Mouse (Mus musculus) stomach, embryonic 14.5 days (tissue): ENCODE data around the gene Prkcg. TPM values are rescaled to one million over a fixed set of nuclear protein-coding genes. Genes with fewer than 3 reads are reported as not detected.

ENCODE experiments used
- ATAC-seq: fragments of 200-750 bp; cut with Nextera tagmentation; 2 replicates; pipeline ENCODE4 v1.8.0; 2017; ENCODE audit warnings: low read depth, moderate TSS enrichment; ENCODE audit not compliant: insufficient number of reproducible peaks, insufficient read depth, low FRiP score
- H3K27ac ChIP-seq: fragments of 300-500 bp; sonication (generic); 2 replicates; pipeline ENCODE4 v1.5.1; 2014; ENCODE audit warnings: mild to moderate bottlenecking, low read length, moderate library complexity, mixed read lengths
- H3K27me3 ChIP-seq: fragments of 300-500 bp; sonication (generic); 2 replicates; pipeline ENCODE4 v1.6.1; 2014; ENCODE audit warnings: low read length, control low read depth, mixed read lengths; ENCODE audit not compliant: control insufficient read depth, insufficient read depth
- H3K36me3 ChIP-seq: fragments of 300-500 bp; sonication (generic); 2 replicates; pipeline ENCODE4 v1.6.1; 2014; ENCODE audit warnings: mild to moderate bottlenecking, control low read depth, low read length, moderate library complexity, mixed read lengths; ENCODE audit not compliant: control insufficient read depth, insufficient read depth
- H3K4me1 ChIP-seq: fragments of 300-500 bp; sonication (generic); 2 replicates; pipeline ENCODE4 v1.6.1; 2014; ENCODE audit warnings: low read length, control low read depth, mixed read lengths; ENCODE audit not compliant: control insufficient read depth, insufficient read depth
- H3K4me2 ChIP-seq: fragments of 300-500 bp; sonication (generic); replicated peaks from 2 replicates; pipeline ENCODE4 v1.6.1; 2014; ENCODE audit warnings: low read depth, low read length, control low read depth
- H3K4me3 ChIP-seq: fragments of 300-500 bp; sonication (generic); 2 replicates; pipeline ENCODE4 v1.5.1; 2014; ENCODE audit warnings: low read depth, low read length, control low read depth
- H3K9ac ChIP-seq: fragments of 300-500 bp; sonication (generic); replicated peaks from 2 replicates; pipeline ENCODE4 v1.6.1; 2014; ENCODE audit warnings: low read depth, mild to moderate bottlenecking, control low read depth, low read length, moderate library complexity, mixed read lengths
- H3K9me3 ChIP-seq: fragments of 300-500 bp; sonication (generic); 2 replicates; pipeline ENCODE4 v1.6.1; 2016; ENCODE audit warnings: low read depth, low read length, control low read depth; ENCODE audit not compliant: control insufficient read depth
- WGBS: fragments of 180-500 bp; shearing (Covaris S2); extraction: QIAGEN DNeasy Blood & Tissue Kit; methylation state at CpG from one replicate; pipeline ENCODE4 v1.1.7; 2014; 5-methylcytosine and 5-hydroxymethylcytosine counted together
- polyA plus RNA-seq: library from polyadenylated mRNA; unstranded; fragments of >200 nt; fragmentation: Nextera tagmentation; extraction: Ambion mirVana; gene quantifications from 2 replicates; pipeline ENCODE4 v1.2.1, GENCODE M21; 2014

Gene Prkcg
- polyA plus RNA-seq, 1 experiment from 2014 or later: 0.75 TPM

- WGBS: 14% methylated on average over 11 of the region's 11 CpGs
- no peak overlapping the region for H3K9ac ChIP-seq
These were observed 78.6 kb downstream of the Prkcg start for GRCm38 (mm10) chr7:3367569-3367968.

DNA sequence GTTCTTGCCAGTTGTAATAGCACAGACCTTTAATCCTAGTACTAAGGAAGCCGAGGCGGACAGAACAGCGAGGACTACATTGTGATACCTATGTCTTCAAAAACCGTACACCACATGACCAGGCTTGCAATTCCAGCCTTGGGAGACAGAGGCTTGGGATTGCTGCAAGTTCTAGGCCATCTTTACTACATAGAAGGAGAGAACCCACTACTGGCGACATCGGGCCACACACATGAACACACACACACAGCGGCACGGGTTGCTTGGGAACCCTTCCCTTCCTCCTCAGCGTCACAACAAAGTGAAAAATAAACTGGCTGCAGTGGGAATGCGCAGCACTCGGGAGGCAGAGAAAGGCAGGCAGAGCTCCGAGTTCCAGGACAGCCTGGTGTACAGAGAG, 79.3 kb downstream of the Prkcg start:
- 38% methylated on average over 12 of the region's 12 CpGs for WGBS
- no peak for ATAC-seq
- Histone ChIP-seq H3K4me2 (no peak overlapping the region), H3K4me3 (no peak overlapping the region), H3K9ac (no peak overlapping the region), H3K36me3 (peaks cover 7% of the 10 kb centered on the region; the same call in 1 of the 2 replicates), H3K27me3 (no peaks in the 10 kb centered on the region), H3K9me3 (no peaks in the 10 kb centered on the region), H3K4me1 (0 out of 2 replicates have a peak, but pooled peaks cover 6% of the 10 kb centered on the region), H3K27ac (no peak overlapping the region)

More at GRCm38 (mm10) chr7:3367569-3367968, 78.6 kb downstream of the Prkcg start:
- ATAC-seq: no peak
- peaks cover 7% of the 10 kb centered on the region; the same call in 1 of the 2 replicates for H3K36me3 ChIP-seq
- H3K4me1 ChIP-seq: 0 out of 2 replicates have a peak, but pooled peaks cover 6% of the 10 kb centered on the region
- H3K27me3 ChIP-seq: no peaks in the 10 kb centered on the region
- H3K4me2 ChIP-seq: no peak overlapping the region; the same call in 1 of the 2 replicates
- no peak overlapping the region for H3K4me3 ChIP-seq
- no peaks in the 10 kb centered on the region for H3K9me3 ChIP-seq
- no peak overlapping the region for H3K27ac ChIP-seq

- 0 out of 2 replicates have a peak, but pooled peaks cover 6% of the 10 kb centered on the region for H3K4me1 ChIP-seq
- H3K27ac ChIP-seq: no peak overlapping the region
- H3K9me3 ChIP-seq: no peaks in the 10 kb centered on the region
- 75% methylated on average over 6 of the region's 6 CpGs for WGBS
- no peak overlapping the region for H3K4me2 ChIP-seq
- H3K36me3 ChIP-seq: peaks cover 7% of the 10 kb centered on the region; the same call in 1 of the 2 replicates
- no peak for ATAC-seq
- no peak overlapping the region for H3K4me3 ChIP-seq
- no peak overlapping the region for H3K9ac ChIP-seq
- H3K27me3 ChIP-seq: no peaks in the 10 kb centered on the region
These were observed 80.2 kb downstream of the Prkcg start for GRCm38 (mm10) chr7:3369189-3369588.

GRCm38 (mm10) chr7:3370407-3370806, 81.4 kb downstream of the Prkcg start:
- 0 out of 2 replicates have a peak, but pooled peaks cover 6% of the 10 kb centered on the region for H3K4me1 ChIP-seq
- no peak overlapping the region for H3K9ac ChIP-seq
- H3K9me3 ChIP-seq: no peaks in the 10 kb centered on the region
- H3K4me3 ChIP-seq: no peak overlapping the region
- H3K36me3 ChIP-seq: 0 out of 2 replicates have a peak, but pooled peaks cover 4% of the 10 kb centered on the region
- no peak overlapping the region for H3K4me2 ChIP-seq
- WGBS: 36% methylated on average over 4 of the region's 4 CpGs
- H3K27ac ChIP-seq: no peak overlapping the region
- ATAC-seq: no peak
- H3K27me3 ChIP-seq: no peaks in the 10 kb centered on the region

- Histone ChIP-seq H3K27ac (no peak overlapping the region), H3K9ac (no peak overlapping the region), H3K4me1 (no peaks in the 10 kb centered on the region), H3K4me2 (no peak overlapping the region), H3K9me3 (no peaks in the 10 kb centered on the region), H3K27me3 (no peaks in the 10 kb centered on the region), H3K36me3 (no peaks in the 10 kb centered on the region), H3K4me3 (no peak overlapping the region)
- no peak for ATAC-seq
- WGBS: 65% methylated on average over 2 of the region's 2 CpGs
These were observed 83.4 kb downstream of the Prkcg start for GRCm38 (mm10) chr7:3372376-3372775.

- Histone ChIP-seq H3K27ac (no peak overlapping the region), H3K4me3 (no peak overlapping the region), H3K4me1 (no peaks in the 10 kb centered on the region), H3K27me3 (no peaks in the 10 kb centered on the region), H3K4me2 (no peak overlapping the region), H3K9me3 (no peaks in the 10 kb centered on the region), H3K9ac (no peak overlapping the region), H3K36me3 (no peaks in the 10 kb centered on the region)
- no peak for ATAC-seq
- 83% methylated on average over 8 of the region's 8 CpGs for WGBS
These were observed 84.8 kb downstream of the Prkcg start for GRCm38 (mm10) chr7:3373754-3374153.

- Histone ChIP-seq H3K9ac (no peak overlapping the region), H3K27me3 (no peaks in the 10 kb centered on the region), H3K36me3 (no peaks in the 10 kb centered on the region), H3K9me3 (no peaks in the 10 kb centered on the region), H3K27ac (no peak overlapping the region), H3K4me2 (no peak overlapping the region), H3K4me1 (no peaks in the 10 kb centered on the region), H3K4me3 (no peak overlapping the region)
- no peak for ATAC-seq
- 53% methylated on average over 4 of the region's 4 CpGs for WGBS
These were observed 87.9 kb downstream of the Prkcg start for GRCm38 (mm10) chr7:3376831-3377230.

Other genes starting within 250 kb of the Prkcg start
- 0.14 and 0.16 TPM in 2 replicates for gene AU018091, start 120.0 kb upstream of the Prkcg start, polyA plus RNA-seq
- gene Nlrp12, start 39.4 kb upstream of the Prkcg start, polyA plus RNA-seq: not detected in 2 replicates
- gene Myadm, start 99 bp upstream of the Prkcg start, polyA plus RNA-seq: 204 and 212 TPM in 2 replicates
- 3.2 and 3.8 TPM in 2 replicates for gene Cacng7, start 43.8 kb downstream of the Prkcg start, polyA plus RNA-seq
- 2.1 and 2.8 TPM in 2 replicates for gene Cacng8, start 101.5 kb downstream of the Prkcg start, polyA plus RNA-seq
- 0.48 TPM in 1 of 2 replicates, not detected in the other for gene Cacng6, start 135.0 kb downstream of the Prkcg start, polyA plus RNA-seq
- 0.20 TPM in 1 of 2 replicates, not detected in the other for gene Tarm1, start 213.4 kb downstream of the Prkcg start, polyA plus RNA-seq